Mouse (Mus musculus) G1E (cell line): ENCODE measurements around the gene Myf5. TPM values are rescaled to one million over a fixed set of nuclear protein-coding genes. Genes with fewer than 3 reads are reported as not detected.

ENCODE experiments used
- ATAC-seq: 2 replicates; pipeline ENCODE4 v1.8.0; 2016; ENCODE audit warnings: mild to moderate bottlenecking; ENCODE audit not compliant: insufficient number of reproducible peaks, poor library complexity, low FRiP score, severe bottlenecking; ENCODE audit errors: extremely low read depth
- DNase-seq: peaks from one replicate; pipeline ENCODE4 v3.0.0; 2012; ENCODE audit warnings: low spot score
- H3K27me3 ChIP-seq: 2 replicates; pipeline ENCODE4 v1.6.1; 2012; ENCODE audit warnings: mild to moderate bottlenecking, low read length, inconsistent platforms; ENCODE audit not compliant: insufficient read depth
- H3K36me3 ChIP-seq: replicated peaks from 2 replicates; pipeline ENCODE3; 2012; ENCODE audit warnings: mild to moderate bottlenecking, inconsistent platforms
- H3K4me1 ChIP-seq: 2 replicates; pipeline ENCODE4 v1.6.1; 2012; ENCODE audit warnings: low read depth, low read length, inconsistent platforms, mixed read lengths; ENCODE audit not compliant: insufficient read depth
- H3K4me3 ChIP-seq: 2 replicates; pipeline ENCODE4 v1.5.1; 2012; ENCODE audit warnings: low read depth, mild to moderate bottlenecking, inconsistent platforms, low read length, moderate library complexity, mixed read lengths
- H3K9me3 ChIP-seq: replicated peaks from 2 replicates; pipeline ENCODE4 v1.6.1; 2012; ENCODE audit warnings: inconsistent platforms
- CTCF ChIP-seq: IDR thresholded peaks from 2 replicates; pipeline ENCODE4 v1.5.1; 2012; ENCODE audit warnings: low read depth, low read length, inconsistent platforms, mixed read lengths
- GATA1 ChIP-seq: IDR thresholded peaks from 2 replicates; pipeline ENCODE4 v1.6.1; 2012; ENCODE audit warnings: borderline replicate concordance, low read length, inconsistent platforms, mixed read lengths
- GATA2 ChIP-seq: IDR thresholded peaks from 2 replicates; pipeline ENCODE4 v1.6.1; 2012; ENCODE audit warnings: low read depth, low read length, inconsistent platforms, borderline replicate concordance
- POLR2AphosphoS5 ChIP-seq: IDR thresholded peaks from 2 replicates; pipeline ENCODE4 v1.6.1; 2012; ENCODE audit warnings: low read depth, low read length, inconsistent platforms; ENCODE audit not compliant: insufficient replicate concordance
- TAL1 ChIP-seq: conservative IDR thresholded peaks from 2 replicates; pipeline ENCODE4 v1.6.1; 2012; ENCODE audit warnings: low read depth, low read length, inconsistent platforms, mixed read lengths
- polyA plus RNA-seq: library from polyadenylated mRNA; stranded (reverse); fragments of >175 nt; gene quantifications from 2 replicates; pipeline ENCODE4 v1.2.3, GENCODE M21; 2012
- total RNA-seq, 2 experiments: library from RNA; stranded (forward) in 1 of 2; stranded (reverse) in 1 of 2; fragments of 200-1000 nt in 1 of 2; fragments of >200 nt in 1 of 2; fragmentation: Nextera tagmentation in 1 of 2; gene quantifications; 2 replicates each; pipeline ENCODE4 v1.2.3; 2014 to 2017

Myf5 gene
- total and polyA plus RNA-seq, 3 experiments, result not detected

GRCm38 (mm10) chr10:107502193-107502592, 16.3 kb upstream of the Myf5 start:
- H3K36me3 ChIP-seq, result no peaks in the 10 kb centered on the region
- no peaks in the 10 kb centered on the region for H3K27me3 ChIP-seq
- peaks cover 11% of the 10 kb centered on the region for H3K9me3 ChIP-seq
- H3K4me1 ChIP-seq, result no peaks in the 10 kb centered on the region
- no peak overlapping the region for H3K4me3 ChIP-seq
- DNase-seq, result no peak
- TF ChIP-seq TAL1 (no peak), GATA1 (no peak), GATA2 (no peak), POLR2AphosphoS5 (no peak), CTCF (no peak)
- ATAC-seq, result no peak

DNA sequence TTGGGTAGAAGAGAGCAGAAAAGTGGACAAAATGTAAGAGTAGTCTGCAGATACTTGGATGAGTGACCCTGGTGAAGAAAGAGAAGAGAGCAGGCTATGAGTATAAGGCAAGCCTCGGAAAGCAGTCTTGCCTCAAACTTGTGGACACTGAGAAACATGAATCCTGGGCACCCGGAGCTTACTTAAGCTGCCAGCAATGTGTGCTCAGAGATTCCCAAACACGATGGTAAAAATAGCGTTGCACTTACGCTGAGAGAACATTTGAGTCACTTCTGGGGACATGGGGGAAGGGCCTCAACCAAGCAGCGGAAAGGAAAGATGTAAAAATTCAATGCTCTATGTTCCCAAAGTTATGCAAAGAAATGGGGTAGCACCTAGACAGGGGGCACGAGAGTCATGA, 13.7 kb upstream of the Myf5 start:
- Histone ChIP-seq H3K36me3 (no peaks in the 10 kb centered on the region), H3K4me3 (no peak overlapping the region), H3K27me3 (no peaks in the 10 kb centered on the region), H3K9me3 (peaks cover 12% of the 10 kb centered on the region; the same call in 1 of the 2 replicates), H3K4me1 (no peaks in the 10 kb centered on the region)
- TF ChIP-seq POLR2AphosphoS5, result no peak
- no peak for TF ChIP-seq CTCF
- TF ChIP-seq TAL1, result no peak
- TF ChIP-seq GATA2, result no peak
- no peak for TF ChIP-seq GATA1
- DNase-seq (no peak), ATAC-seq (no peak)

DNA sequence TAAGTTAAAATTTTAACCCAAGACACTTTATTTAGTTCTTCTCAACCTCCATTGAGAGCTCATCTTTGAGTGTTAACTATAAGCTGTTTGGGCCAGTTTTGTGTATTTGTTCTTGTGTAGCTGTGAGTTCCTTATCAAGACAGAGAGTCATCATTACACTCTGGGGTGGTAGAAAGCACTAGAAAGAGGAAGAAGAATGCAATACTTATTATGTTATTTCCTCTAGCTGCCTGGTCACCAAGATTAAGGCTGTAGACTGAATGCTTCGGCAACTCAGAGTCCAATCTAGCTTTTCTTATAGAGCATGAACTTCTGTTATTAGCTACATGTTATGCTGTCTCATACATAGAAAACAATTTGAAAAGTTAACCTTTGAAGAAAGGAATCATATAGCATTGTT, 10.5 kb upstream of the Myf5 start:
- H3K36me3 ChIP-seq, result no peaks in the 10 kb centered on the region
- H3K9me3 ChIP-seq, result peaks cover 28% of the 10 kb centered on the region
- ATAC-seq (no peak), DNase-seq (no peak)
- TF ChIP-seq POLR2AphosphoS5, result no peak
- TF ChIP-seq TAL1, result no peak
- TF ChIP-seq GATA2, result no peak
- no peak for TF ChIP-seq CTCF
- TF ChIP-seq GATA1, result no peak
- no peak overlapping the region for H3K4me3 ChIP-seq
- H3K4me1 ChIP-seq, result no peaks in the 10 kb centered on the region
- H3K27me3 ChIP-seq, result no peaks in the 10 kb centered on the region

DNA sequence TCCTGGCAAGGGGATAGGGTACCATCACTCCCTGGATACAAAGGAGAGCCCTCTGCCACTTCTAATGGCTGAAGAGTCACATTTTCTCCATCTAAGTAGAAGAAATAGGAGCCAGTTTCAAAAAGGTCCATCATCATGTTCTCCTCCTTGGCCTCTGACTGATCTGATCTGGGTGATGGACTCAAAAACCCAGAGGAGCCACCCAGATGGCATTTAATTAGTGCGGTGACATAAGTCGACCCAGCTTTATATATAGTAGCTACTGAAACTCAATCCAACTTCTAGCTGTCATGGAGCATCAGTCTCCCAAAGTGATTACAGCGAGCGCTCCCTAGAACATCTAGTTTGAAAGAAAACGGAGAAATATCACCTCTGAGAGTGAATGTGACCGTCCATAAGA, 8.6 kb upstream of the Myf5 start, which contains the start of gene Myf6:
TSS of gene Myf6 (minus strand) at position 170 of the 400 bp plus-strand sequence.
- ATAC-seq, result no peak
- Histone ChIP-seq H3K4me3 (no peak within 1 kb of the TSS), H3K27me3 (no peaks in the 10 kb centered on the region), H3K4me1 (no peaks in the 10 kb centered on the region), H3K9me3 (peaks cover 22% of the 10 kb centered on the region), H3K36me3 (no peaks in the 10 kb centered on the region)
- no peak for TF ChIP-seq GATA2
- TF ChIP-seq GATA1, result no peak
- TF ChIP-seq TAL1, result no peak
- TF ChIP-seq POLR2AphosphoS5, result no peak
- TF ChIP-seq CTCF, result no peak
- DNase-seq, result no peak

DNA sequence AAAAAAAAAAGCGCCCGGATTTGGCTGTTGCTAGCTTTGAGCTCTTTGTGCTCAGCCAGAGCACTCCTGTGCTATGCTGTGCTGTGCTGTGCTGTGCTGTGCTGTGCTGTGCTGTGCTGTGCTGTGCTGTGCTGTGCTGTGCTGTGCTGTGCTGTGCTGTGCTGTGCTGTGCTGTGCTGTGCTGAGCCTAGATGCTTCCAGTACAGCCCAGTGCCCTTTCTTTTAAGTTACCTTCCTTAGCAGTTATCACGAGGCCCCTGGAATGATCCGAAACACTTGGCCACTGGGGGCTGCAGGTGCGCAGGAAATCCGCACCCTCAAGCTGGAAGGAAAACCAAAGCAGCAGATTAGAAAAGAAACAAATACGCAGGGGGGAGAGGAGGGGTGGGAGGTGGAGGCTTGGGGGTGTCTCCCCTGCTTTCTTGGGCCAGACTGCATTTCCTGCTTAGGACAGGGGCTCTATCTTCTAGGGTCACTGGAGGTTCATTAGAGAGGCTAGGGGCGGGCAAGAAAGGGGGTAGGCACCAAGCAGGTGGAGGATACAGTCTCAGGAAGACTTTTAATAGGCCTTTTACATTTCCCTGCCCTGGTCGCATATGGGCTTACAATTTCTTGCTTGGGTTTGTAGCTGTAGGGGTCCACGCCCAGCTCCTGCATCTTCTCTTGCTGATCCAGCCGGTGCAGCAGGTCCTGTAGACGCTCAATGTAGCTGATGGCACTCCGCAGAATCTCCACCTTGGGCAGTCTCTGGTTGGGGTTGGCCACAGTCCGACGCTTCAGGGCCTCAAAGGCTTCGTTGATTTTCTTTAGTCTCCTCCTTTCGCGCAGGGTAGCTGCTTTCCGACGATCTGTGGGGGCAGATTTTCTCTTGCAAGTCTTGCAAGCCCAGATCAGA, 7.9 kb upstream of the Myf5 start:
- DNase-seq, result no peak
- H3K4me1 ChIP-seq, result no peaks in the 10 kb centered on the region
- no peaks in the 10 kb centered on the region for H3K36me3 ChIP-seq
- TF ChIP-seq GATA1 (no peak), CTCF (no peak), TAL1 (no peak), POLR2AphosphoS5 (no peak), GATA2 (no peak)
- no peaks in the 10 kb centered on the region for H3K27me3 ChIP-seq
- H3K4me3 ChIP-seq, result no peak overlapping the region
- peaks cover 21% of the 10 kb centered on the region for H3K9me3 ChIP-seq
- no peak for ATAC-seq

GRCm38 (mm10) chr10:107492867-107493579, 7.1 kb upstream of the Myf5 start:
- no peak for DNase-seq
- Histone ChIP-seq H3K36me3 (no peaks in the 10 kb centered on the region), H3K9me3 (peaks cover 26% of the 10 kb centered on the region), H3K4me1 (no peaks in the 10 kb centered on the region), H3K27me3 (no peaks in the 10 kb centered on the region), H3K4me3 (no peak overlapping the region)
- ATAC-seq, result no peak
- TF ChIP-seq GATA1 (no peak), CTCF (no peak), POLR2AphosphoS5 (no peak), GATA2 (no peak), TAL1 (no peak)
